Mouse (Mus musculus): ENCODE measurements around the gene Gm26727.
"Not testable (repeated sequence)": the region's sequence is repeated elsewhere in the genome, so short reads cannot be mapped to it uniquely, and the experiment has no call there.

- not testable (repeated sequence) for TF ChIP-seq POLR2A, CTCF (IDR thresholded peaks at IDR 0.05; ENCODE audit: extremely low read depth, insufficient read depth, low read length)
These were observed 19.6 kb downstream of the Gm26727 start, which contains the start of gene Gm21830 for GRCm38 (mm10) chr2:67413425-67413824.

Data from cortical plate, adult 2 months (tissue).